Mouse (Mus musculus) colon, adult 2 months (tissue): ENCODE results near the gene Nrg4. TPM values are rescaled to one million over a fixed set of nuclear protein-coding genes. Genes with fewer than 3 reads are reported as not detected.

Experiments
- polyA plus RNA-seq: library from polyadenylated mRNA; depleted of rRNA; stranded (reverse); fragments of >200 nt; gene quantifications from 2 replicates; pipeline ENCODE4 v1.2.3, GENCODE M21; 2012; rRNA removed

Nrg4 gene
- 0.90 and 1.1 TPM in 2 replicates for polyA plus RNA-seq

GRCm38 (mm10) chr9:55326515-55327233, at the start of gene Nrg4, which contains the start of gene Tmem266:
Nrg4 (minus strand) TSS chr9:55326844.
Tmem266 (plus strand) TSS chr9:55326913.

GRCm38 (mm10) chr9:55208790-55209481, 117.7 kb downstream of the Nrg4 start, which contains the start of gene Fbxo22:
Fbxo22 (plus strand) TSS chr9:55208925.

Other genes with a start within 250 kb of the Nrg4 start
- gene Ube2q2, start 178.0 kb downstream of the Nrg4 start, polyA plus RNA-seq, result 15.8 and 17.3 TPM in 2 replicates
- gene Fbxo22, start 117.9 kb downstream of the Nrg4 start, polyA plus RNA-seq, result 9.7 and 10.2 TPM in 2 replicates
- 0.90 and 1.2 TPM in 2 replicates for gene Tmem266, start 69 bp upstream of the Nrg4 start, polyA plus RNA-seq
- gene Etfa, start 185.4 kb upstream of the Nrg4 start, polyA plus RNA-seq, result 55.3 and 57.0 TPM in 2 replicates
- gene Isl2, start 211.8 kb upstream of the Nrg4 start, polyA plus RNA-seq, result 9.7 and 11.2 TPM in 2 replicates